Mouse (Mus musculus) heart, postnatal 0 days (tissue): ENCODE data around the gene Rap1gap2. TPM values are rescaled to one million over a fixed set of nuclear protein-coding genes. Genes with fewer than 3 reads are reported as not detected.

Source experiments
- ATAC-seq: fragments of 200-750 bp; cut with Nextera tagmentation; 2 replicates; pipeline ENCODE4 v1.8.0; 2017; ENCODE audit warnings: low read depth, moderate number of reproducible peaks, moderate library complexity; ENCODE audit not compliant: insufficient read depth
- DNase-seq: peaks from one replicate; pipeline ENCODE4 v3.0.0-alpha.2; 2016; ENCODE audit warnings: low spot score
- H3K27ac ChIP-seq: fragments of 300-500 bp; sonication (generic); 2 replicates; pipeline ENCODE4 v1.5.1; 2014; ENCODE audit warnings: low read depth, mild to moderate bottlenecking
- H3K27me3 ChIP-seq: fragments of 300-500 bp; sonication (generic); 2 replicates; pipeline ENCODE4 v1.6.1; 2014; ENCODE audit warnings: low read length, mixed read lengths; ENCODE audit not compliant: control insufficient read depth, insufficient read depth
- H3K36me3 ChIP-seq: fragments of 300-500 bp; sonication (generic); replicated peaks from 2 replicates; pipeline ENCODE4 v1.6.1; 2014; ENCODE audit warnings: low read length, mixed read lengths; ENCODE audit not compliant: control insufficient read depth, insufficient read depth
- H3K4me1 ChIP-seq: fragments of 300-500 bp; sonication (generic); 2 replicates; pipeline ENCODE4 v1.6.1; 2014; ENCODE audit warnings: antibody characterized with exemption; ENCODE audit not compliant: control insufficient read depth, insufficient read depth
- H3K4me2 ChIP-seq: fragments of 300-500 bp; sonication (generic); 2 replicates; pipeline ENCODE4 v1.6.1; 2014; ENCODE audit warnings: low read depth, mild to moderate bottlenecking, low read length, moderate library complexity
- H3K4me3 ChIP-seq: fragments of 300-500 bp; sonication (generic); 2 replicates; pipeline ENCODE4 v1.5.1; 2014; ENCODE audit warnings: low read depth, low read length
- H3K9ac ChIP-seq: fragments of 300-500 bp; sonication (generic); replicated peaks from 2 replicates; pipeline ENCODE4 v1.6.1; 2014; ENCODE audit warnings: low read depth, low read length, mixed read lengths
- H3K9me3 ChIP-seq: fragments of 300-500 bp; sonication (generic); replicated peaks from 2 replicates; pipeline ENCODE4 v1.6.1; 2016; ENCODE audit warnings: low read length; ENCODE audit not compliant: control insufficient read depth
- CTCF ChIP-seq: IDR thresholded peaks from 2 replicates; pipeline ENCODE4 v1.5.1; 2016; ENCODE audit warnings: antibody characterized with exemption, control low read depth, low read depth
- EP300 ChIP-seq: IDR thresholded peaks from 2 replicates; pipeline ENCODE4 v1.6.1; 2016; ENCODE audit warnings: antibody characterized with exemption, low read depth
- WGBS: fragments of 180-500 bp; shearing (Covaris S2); extraction: QIAGEN DNeasy Blood & Tissue Kit; methylation state at CpG from one replicate; pipeline ENCODE4 v1.1.7; 2014; 5-methylcytosine and 5-hydroxymethylcytosine counted together
- polyA plus RNA-seq: library from polyadenylated mRNA; unstranded; fragments of >200 nt; fragmentation: Nextera tagmentation; extraction: Ambion mirVana; gene quantifications from 2 replicates; pipeline ENCODE4 v1.2.1, GENCODE M21; 2015
- total RNA-seq: library from RNA; depleted of rRNA; stranded (reverse); fragments of >200 nt; gene quantifications from 2 replicates; pipeline ENCODE4 v1.2.3, GENCODE M21; 2014; ENCODE audit warnings: low replicate concordance

The Rap1gap2 gene
- total and polyA plus RNA-seq, 2 experiments from 2014 or later: 5.6 to 16.5 TPM

GRCm38 (mm10) chr11:74493172-74493862 is 117.4 kb downstream of the Rap1gap2 start:
- ATAC-seq (peak; percentile 53), DNase-seq (peak; percentile 45)
- Histone ChIP-seq H3K9me3 (peaks cover 6% of the 10 kb centered on the region; the same call in 1 of the 2 replicates), H3K4me2 (peak overlapping the region; percentile 37), H3K27me3 (no peaks in the 10 kb centered on the region), H3K9ac (no peak overlapping the region; the same call in 1 of the 2 replicates), H3K4me1 (peaks cover 13% of the 10 kb centered on the region), H3K4me3 (no peak overlapping the region), H3K27ac (peak overlapping the region; percentile 32; the same call in 1 of the 2 replicates), H3K36me3 (no peaks in the 10 kb centered on the region)
- TF ChIP-seq EP300: 0 out of 2 replicates have a peak, but pooled peaks have one; percentile 24
- TF ChIP-seq CTCF: no peak
- 41% methylated on average over 11 of the region's 11 CpGs for WGBS

- DNase-seq (no peak), ATAC-seq (no peak)
- H3K4me1 ChIP-seq: peaks cover 17% of the 10 kb centered on the region
- no peak overlapping the region for H3K4me2 ChIP-seq
- H3K4me3 ChIP-seq: no peak overlapping the region
- H3K36me3 ChIP-seq: no peaks in the 10 kb centered on the region
- no peak overlapping the region for H3K9ac ChIP-seq
- H3K27ac ChIP-seq: no peak overlapping the region
- peaks cover 5% of the 10 kb centered on the region; the same call in 1 of the 2 replicates for H3K9me3 ChIP-seq
- TF ChIP-seq CTCF: no peak
- no peak for TF ChIP-seq EP300
- H3K27me3 ChIP-seq: no peaks in the 10 kb centered on the region
- 90% methylated on average over 4 of the region's 4 CpGs for WGBS
Observed at GRCm38 (mm10) chr11:74491130-74491529, 119.6 kb downstream of the Rap1gap2 start.

- ATAC-seq (no peak), DNase-seq (no peak)
- WGBS: 82% methylated on average over 5 of the region's 5 CpGs
- Histone ChIP-seq H3K9ac (no peak overlapping the region), H3K27me3 (no peaks in the 10 kb centered on the region), H3K4me3 (no peak overlapping the region), H3K27ac (no peak overlapping the region), H3K36me3 (no peaks in the 10 kb centered on the region), H3K4me1 (peaks cover 17% of the 10 kb centered on the region), H3K4me2 (no peak overlapping the region), H3K9me3 (no peaks in the 10 kb centered on the region)
- TF ChIP-seq CTCF (no peak), EP300 (no peak)
Observed at GRCm38 (mm10) chr11:74489239-74489638, 121.5 kb downstream of the Rap1gap2 start.

GRCm38 (mm10) chr11:74487952-74488351 is 122.8 kb downstream of the Rap1gap2 start:
- WGBS: 28% methylated on average over 3 of the region's 3 CpGs
- ATAC-seq (no peak), DNase-seq (no peak)
- H3K4me3 ChIP-seq: no peak overlapping the region
- no peaks in the 10 kb centered on the region for H3K36me3 ChIP-seq
- no peak overlapping the region for H3K4me2 ChIP-seq
- TF ChIP-seq CTCF (no peak), EP300 (no peak)
- peaks cover 4% of the 10 kb centered on the region; the same call in 1 of the 2 replicates for H3K4me1 ChIP-seq
- no peaks in the 10 kb centered on the region for H3K9me3 ChIP-seq
- no peaks in the 10 kb centered on the region for H3K27me3 ChIP-seq
- H3K27ac ChIP-seq: no peak overlapping the region
- no peak overlapping the region for H3K9ac ChIP-seq

- WGBS: 79% methylated on average over 7 of the region's 7 CpGs
- H3K4me1 ChIP-seq: peaks cover 4% of the 10 kb centered on the region; the same call in 1 of the 2 replicates
- TF ChIP-seq EP300 (no peak), CTCF (no peak)
Observed at GRCm38 (mm10) chr11:74485435-74486217, 125.1 kb downstream of the Rap1gap2 start.

More at GRCm38 (mm10) chr11:74485435-74486217, 125.1 kb downstream of the Rap1gap2 start:
- Histone ChIP-seq H3K27me3 (no peaks in the 10 kb centered on the region), H3K9me3 (no peaks in the 10 kb centered on the region), H3K4me3 (no peak overlapping the region), H3K9ac (no peak overlapping the region), H3K4me2 (no peak overlapping the region), H3K36me3 (no peaks in the 10 kb centered on the region), H3K27ac (no peak overlapping the region)
- DNase-seq (no peak), ATAC-seq (no peak)
